Mouse (Mus musculus) MEL (cell line): ENCODE results near the gene Aebp1. TPM values are rescaled to one million over a fixed set of nuclear protein-coding genes. Genes with fewer than 3 reads are reported as not detected.

Experiments used
- DNase-seq: peaks from one replicate; pipeline ENCODE4 v3.0.0; 2011; ENCODE audit warnings: low read depth, low spot score
- H3K27ac ChIP-seq: 2 replicates; pipeline ENCODE4 v1.5.1; 2012; ENCODE audit warnings: low read depth, mild to moderate bottlenecking, control low read depth, low read length, moderate library complexity; ENCODE audit not compliant: control insufficient read depth
- H3K27me3 ChIP-seq, 2 experiments: fragments of 150-350 bp in 1 of 2; sonication (generic) in 1 of 2; 2 replicates each; pipeline ENCODE4 v1.6.1; 2012; ENCODE audit warnings: low read length in 2 of 2, mild to moderate bottlenecking in 2 of 2, improper control_type of control experiment in 1 of 2, moderate library complexity in 1 of 2; ENCODE audit not compliant: insufficient read depth in 2 of 2, control insufficient read depth in 1 of 2
- H3K36me3 ChIP-seq, 2 experiments: 2 replicates each; pipeline ENCODE4 v1.6.1; 2012 to 2014; ENCODE audit warnings: low read length in 2 of 2, improper control_type of control experiment in 1 of 2, inconsistent platforms in 1 of 2, mild to moderate bottlenecking in 1 of 2; ENCODE audit not compliant: insufficient read depth in 2 of 2, control insufficient read depth in 1 of 2
- H3K4me1 ChIP-seq, 2 experiments: fragments of 150-350 bp in 1 of 2; sonication (generic) in 1 of 2; 2 replicates each; pipeline ENCODE4 v1.6.1; 2012; ENCODE audit warnings: low read length in 2 of 2, improper control_type of control experiment in 1 of 2, mild to moderate bottlenecking in 1 of 2; ENCODE audit not compliant: insufficient read depth in 2 of 2, control insufficient read depth in 1 of 2
- H3K4me3 ChIP-seq, 2 experiments: fragments of 150-350 bp in 1 of 2; sonication (generic) in 1 of 2; 2 replicates each; pipeline ENCODE4 v1.5.1; 2012; ENCODE audit warnings: low read depth in 2 of 2, low read length in 2 of 2, mild to moderate bottlenecking in 2 of 2, moderate library complexity in 2 of 2, control low read depth in 1 of 2, improper control_type of control experiment in 1 of 2; ENCODE audit not compliant: control insufficient read depth in 1 of 2, insufficient read depth in 1 of 2
- H3K79me2 ChIP-seq: 2 replicates; pipeline ENCODE4 v1.6.1; 2012; ENCODE audit warnings: mild to moderate bottlenecking, low read length, moderate library complexity; ENCODE audit not compliant: control insufficient read depth, poor library complexity, insufficient read depth
- H3K9ac ChIP-seq: 2 replicates; pipeline ENCODE4 v1.6.1; 2012; ENCODE audit warnings: low read depth, mild to moderate bottlenecking, control low read depth, low read length, moderate library complexity; ENCODE audit not compliant: control insufficient read depth, poor library complexity, severe bottlenecking
- H3K9me3 ChIP-seq: fragments of 150-350 bp; sonication (generic); replicated peaks from 2 replicates; pipeline ENCODE4 v1.6.1; 2012; ENCODE audit warnings: mild to moderate bottlenecking, low read length, improper control_type of control experiment, moderate library complexity; ENCODE audit not compliant: insufficient read depth
- BHLHE40 ChIP-seq: IDR thresholded peaks from 2 replicates; pipeline ENCODE4 v1.6.1; 2012; ENCODE audit warnings: low read depth, mild to moderate bottlenecking, inconsistent platforms, low read length, improper control_type of control experiment, borderline replicate concordance
- CHD1 ChIP-seq: IDR thresholded peaks from 2 replicates; pipeline ENCODE4 v1.6.1; 2012; ENCODE audit warnings: low read depth, mild to moderate bottlenecking, inconsistent platforms, low read length, improper control_type of control experiment
- CHD2 ChIP-seq: IDR thresholded peaks from 2 replicates; pipeline ENCODE4 v1.6.1; 2011; ENCODE audit warnings: low read length, improper control_type of control experiment
- CTCF ChIP-seq, 3 experiments: IDR thresholded peaks in 2 of 3; conservative IDR thresholded peaks in 1 of 3; 2 replicates each; pipeline ENCODE4 v1.5.1; 2011 to 2012; ENCODE audit warnings: low read length in 3 of 3, low read depth in 2 of 3, mild to moderate bottlenecking in 2 of 3, improper control_type of control experiment in 1 of 3, inconsistent platforms in 1 of 3, mixed read lengths in 1 of 3, moderate library complexity in 1 of 3; ENCODE audit not compliant: control insufficient read depth in 1 of 3, insufficient read depth in 1 of 3, poor library complexity in 1 of 3, severe bottlenecking in 1 of 3
- ELF1 ChIP-seq: IDR thresholded peaks from 2 replicates; pipeline ENCODE4 v1.6.1; 2014; ENCODE audit warnings: low read depth, mild to moderate bottlenecking, inconsistent platforms, low read length, improper control_type of control experiment, moderate library complexity
- EP300 ChIP-seq, 2 experiments: IDR thresholded peaks; 2 replicates each; pipeline ENCODE4 v1.6.1; 2011; ENCODE audit warnings: improper control_type of control experiment in 2 of 2, low read length in 2 of 2, low read depth in 1 of 2, mild to moderate bottlenecking in 1 of 2
- GABPA ChIP-seq: IDR thresholded peaks from 2 replicates; pipeline ENCODE4 v1.6.1; 2012; ENCODE audit warnings: low read depth, mild to moderate bottlenecking, inconsistent platforms, low read length, improper control_type of control experiment, moderate library complexity
- GATA1 ChIP-seq: IDR thresholded peaks from 2 replicates; pipeline ENCODE4 v1.6.1; 2011; ENCODE audit warnings: low read depth, low read length, improper control_type of control experiment
- HCFC1 ChIP-seq: IDR thresholded peaks from 2 replicates; pipeline ENCODE4 v1.6.1; 2012; ENCODE audit warnings: low read depth, mild to moderate bottlenecking, inconsistent platforms, low read length, improper control_type of control experiment, moderate library complexity
- JUND ChIP-seq: IDR thresholded peaks from 2 replicates; pipeline ENCODE4 v1.6.1; 2011; ENCODE audit warnings: low read depth, mild to moderate bottlenecking, improper control_type of control experiment, low read length
- KAT2A ChIP-seq: conservative IDR thresholded peaks from 2 replicates; pipeline ENCODE4 v1.6.1; 2012; ENCODE audit warnings: low read depth, low read length, improper control_type of control experiment, inconsistent platforms
- MXI1 ChIP-seq: IDR thresholded peaks from 2 replicates; pipeline ENCODE4 v1.6.1; 2011; ENCODE audit warnings: mild to moderate bottlenecking, low read depth, low read length, improper control_type of control experiment
- MYB ChIP-seq: IDR thresholded peaks from 2 replicates; pipeline ENCODE4 v1.6.1; 2011; ENCODE audit warnings: mild to moderate bottlenecking, low read depth, low read length, improper control_type of control experiment
- NELFE ChIP-seq: IDR thresholded peaks from 2 replicates; pipeline ENCODE4 v1.6.1; 2011; ENCODE audit warnings: low read depth, low read length, improper control_type of control experiment
- NRF1 ChIP-seq: IDR thresholded peaks from 2 replicates; pipeline ENCODE4 v1.6.1; 2014; ENCODE audit warnings: low read depth, mild to moderate bottlenecking, inconsistent platforms, low read length, improper control_type of control experiment, moderate library complexity; ENCODE audit not compliant: poor library complexity, insufficient read depth, severe bottlenecking
- POLR2A ChIP-seq, 2 experiments: IDR thresholded peaks; 2 replicates each; pipeline ENCODE4 v1.6.1; 2011 to 2012; ENCODE audit warnings: low read length in 2 of 2, mild to moderate bottlenecking in 2 of 2, control low read depth in 1 of 2, improper control_type of control experiment in 1 of 2, low read depth in 1 of 2, moderate library complexity in 1 of 2; ENCODE audit not compliant: control insufficient read depth in 1 of 2, insufficient read depth in 1 of 2, poor library complexity in 1 of 2
- RAD21 ChIP-seq: IDR thresholded peaks from 2 replicates; pipeline ENCODE4 v1.6.1; 2011; ENCODE audit warnings: mild to moderate bottlenecking, low read depth, low read length, improper control_type of control experiment
- RCOR1 ChIP-seq: IDR thresholded peaks from 2 replicates; pipeline ENCODE4 v1.6.1; 2012; ENCODE audit warnings: low read depth, mild to moderate bottlenecking, inconsistent platforms, low read length, improper control_type of control experiment
- TBP ChIP-seq: IDR thresholded peaks from 2 replicates; pipeline ENCODE4 v1.8.0; 2011; ENCODE audit warnings: low read depth, low read length, improper control_type of control experiment
- TCF12 ChIP-seq: IDR thresholded peaks from 2 replicates; pipeline ENCODE4 v1.6.1; 2014; ENCODE audit warnings: low read depth, mild to moderate bottlenecking, inconsistent platforms, low read length, improper control_type of control experiment, moderate library complexity
- USF1 ChIP-seq: IDR thresholded peaks from 2 replicates; pipeline ENCODE4 v1.6.1; 2014; ENCODE audit warnings: low read depth, mild to moderate bottlenecking, inconsistent platforms, low read length, improper control_type of control experiment, moderate library complexity
- USF2 ChIP-seq, 2 experiments: IDR thresholded peaks; 2 replicates each; pipeline ENCODE4 v1.6.1; 2011 to 2012; ENCODE audit warnings: improper control_type of control experiment in 2 of 2, low read length in 2 of 2, borderline replicate concordance in 1 of 2, inconsistent platforms in 1 of 2, low read depth in 1 of 2, mild to moderate bottlenecking in 1 of 2; ENCODE audit not compliant: insufficient read depth in 1 of 2
- ZKSCAN1 ChIP-seq: IDR thresholded peaks from 2 replicates; pipeline ENCODE4 v1.6.1; 2012; ENCODE audit warnings: low read depth, mild to moderate bottlenecking, inconsistent platforms, low read length, improper control_type of control experiment, moderate library complexity
- ZNF384 ChIP-seq: IDR thresholded peaks from 2 replicates; pipeline ENCODE4 v1.6.1; 2012; ENCODE audit warnings: low read depth, mild to moderate bottlenecking, inconsistent platforms, low read length, improper control_type of control experiment
- polyA plus RNA-seq, 2 experiments: library from polyadenylated mRNA; stranded (reverse) in 1 of 2; unstranded in 1 of 2; fragments of >175 nt in 1 of 2; fragments of >200 nt in 1 of 2; gene quantifications; 2 replicates each; pipeline versions ENCODE4 v1.2.1 to v1.2.4; 2012; ENCODE audit warnings: low replicate concordance in 2 of 2, low read depth in 1 of 2; ENCODE audit not compliant: insufficient read length in 2 of 2, insufficient read depth in 1 of 2, missing spikeins in 1 of 2
- total RNA-seq: library from RNA; depleted of rRNA; stranded (reverse); fragments of 300-350 nt; gene quantifications from 2 replicates; pipeline ENCODE4 v1.2.3, GENCODE M21; 2012

The Aebp1 gene
- total and polyA plus RNA-seq, 3 experiments = 0.10 TPM; not detected in 2

GRCm38 (mm10) chr11:5828509-5829191 is 33.1 kb upstream of the Aebp1 start:
- no peak for DNase-seq
- Histone ChIP-seq H3K36me3 (peaks cover 10 to 14% of the 10 kb centered on the region in 2 experiments), H3K4me1 (peaks cover 11 to 16% of the 10 kb centered on the region in 2 experiments), H3K27ac (no peak overlapping the region), H3K9me3 (no peaks in the 10 kb centered on the region), H3K4me3 (no peak overlapping the region), H3K27me3 (no peaks in the 10 kb centered on the region), H3K79me2 (no peaks in the 10 kb centered on the region), H3K9ac (no peak overlapping the region)
- TF ChIP-seq TCF12 (no peak), RAD21 (no peak), TBP (no peak), ZKSCAN1 (no peak), NELFE (no peak), ZNF384 (no peak), GABPA (no peak), GATA1 (no peak), BHLHE40 (no peak), CHD1 (no peak), EP300 (IDR thresholded peaks at IDR 0.05; ENCODE audit: low read depth in 1 of 2, low read length in 2 of 2) (no peak), CTCF (IDR thresholded peaks at IDR 0.05 in 2 of 3, conservative IDR thresholded peaks at IDR 0.05 in 1 of 3; ENCODE audit: control insufficient read depth in 1 of 3, insufficient read depth in 1 of 3, low read depth in 2 of 3, low read length in 3 of 3, poor library complexity in 1 of 3, severe bottlenecking in 1 of 3) (no peak), POLR2A (IDR thresholded peaks at IDR 0.05; ENCODE audit: control insufficient read depth in 1 of 2, insufficient read depth in 1 of 2, low read depth in 1 of 2, low read length in 2 of 2, poor library complexity in 1 of 2) (no peak), NRF1 (no peak), RCOR1 (no peak), HCFC1 (no peak), MYB (no peak)

GRCm38 (mm10) chr11:5829327-5829726 is 32.4 kb upstream of the Aebp1 start:
- Histone ChIP-seq H3K4me3 (no peak overlapping the region), H3K4me1 (peaks cover 11 to 16% of the 10 kb centered on the region in 2 experiments), H3K27ac (no peak overlapping the region), H3K79me2 (no peaks in the 10 kb centered on the region), H3K9ac (no peak overlapping the region), H3K9me3 (no peaks in the 10 kb centered on the region), H3K36me3 (peaks cover 10 to 14% of the 10 kb centered on the region in 2 experiments), H3K27me3 (no peaks in the 10 kb centered on the region)
- TF ChIP-seq GABPA (no peak), MXI1 (no peak), ELF1 (no peak), USF2 (IDR thresholded peaks at IDR 0.05; ENCODE audit: borderline replicate concordance in 1 of 2, insufficient read depth in 1 of 2, low read depth in 1 of 2, low read length in 2 of 2) (no peak), CHD2 (no peak), POLR2A (IDR thresholded peaks at IDR 0.05; ENCODE audit: control insufficient read depth in 1 of 2, insufficient read depth in 1 of 2, low read depth in 1 of 2, low read length in 2 of 2, poor library complexity in 1 of 2) (no peak), MYB (no peak), JUND (no peak), ZNF384 (no peak), USF1 (no peak), KAT2A (no peak), EP300 (IDR thresholded peaks at IDR 0.05; ENCODE audit: low read depth in 1 of 2, low read length in 2 of 2) (no peak), CTCF (IDR thresholded peaks at IDR 0.05 in 2 of 3, conservative IDR thresholded peaks at IDR 0.05 in 1 of 3; ENCODE audit: control insufficient read depth in 1 of 3, insufficient read depth in 1 of 3, low read depth in 2 of 3, low read length in 3 of 3, poor library complexity in 1 of 3, severe bottlenecking in 1 of 3) (no peak), ZKSCAN1 (no peak), HCFC1 (no peak)
- no peak for DNase-seq
